Mouse (Mus musculus) brain, embryonic 14.5 days (tissue): Measurements from ENCODE around the gene Aldh3b2. TPM values are rescaled to one million over a fixed set of nuclear protein-coding genes. Genes with fewer than 3 reads are reported as not detected.

ENCODE experiments used
- DNase-seq: peaks from one replicate; pipeline ENCODE4 v3.0.0-alpha.2; 2011; ENCODE audit warnings: low read depth
- CTCF ChIP-seq: fragments of 200-500 bp; IDR thresholded peaks from 2 replicates; pipeline ENCODE4 v1.5.1; 2012; ENCODE audit warnings: inconsistent platforms, mild to moderate bottlenecking, moderate library complexity, borderline replicate concordance; ENCODE audit not compliant: insufficient read depth, insufficient read length; ENCODE audit errors: extremely low read depth
- POLR2A ChIP-seq: fragments of 200-500 bp; IDR thresholded peaks from 2 replicates; pipeline ENCODE4 v1.6.1; 2012; ENCODE audit warnings: mild to moderate bottlenecking, inconsistent platforms, borderline replicate concordance; ENCODE audit not compliant: poor library complexity, insufficient read depth, insufficient read length, severe bottlenecking; ENCODE audit errors: extremely low read depth
- polyA plus RNA-seq: library from polyadenylated mRNA; depleted of rRNA; stranded (reverse); fragments of >200 nt; gene quantifications from 2 replicates; pipeline ENCODE4 v1.2.3, GENCODE M21; 2012

Aldh3b2 gene
- polyA plus RNA-seq, 1 experiment = 1.3 TPM

DNA sequence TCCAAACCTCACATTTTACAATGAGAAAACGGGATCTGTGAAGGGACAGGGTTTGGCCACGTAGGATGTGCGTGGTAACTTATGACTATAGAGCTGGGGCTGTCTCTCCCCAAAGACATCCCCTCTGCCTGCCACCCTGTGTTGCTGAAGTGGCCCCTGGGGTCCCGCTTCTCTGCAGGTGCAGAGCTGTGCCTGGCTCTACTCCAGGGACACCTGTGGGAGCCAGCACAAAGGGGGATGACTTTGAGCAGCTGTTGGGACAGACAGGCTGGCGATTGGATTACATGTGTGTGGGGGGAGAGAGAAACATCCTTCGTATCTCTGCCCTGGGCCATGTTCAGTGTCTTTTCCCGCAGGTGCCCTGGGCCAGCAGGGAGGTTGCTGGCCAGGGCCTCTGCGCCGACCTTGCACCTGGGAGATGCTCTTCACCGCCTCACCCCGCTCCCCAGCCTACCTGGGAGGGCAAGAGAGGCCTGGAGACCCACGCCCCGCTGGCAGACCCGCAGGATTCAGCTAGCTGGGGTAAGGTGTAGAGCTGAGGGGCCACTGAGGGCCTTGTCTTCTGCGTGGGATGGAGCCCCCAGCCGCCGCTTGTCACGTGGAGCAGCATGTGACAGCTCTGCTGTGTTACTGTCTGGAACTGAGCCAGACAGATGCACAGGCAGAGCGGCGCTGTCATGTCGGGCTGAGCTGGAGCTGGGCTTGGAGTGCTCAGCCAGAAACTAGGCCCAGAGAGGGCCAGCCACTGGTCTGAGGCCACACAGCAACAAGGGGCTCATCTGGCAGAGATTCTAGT, 41.7 kb upstream of the Aldh3b2 start:
- no peak for TF ChIP-seq POLR2A
- TF ChIP-seq CTCF = no peak
- DNase-seq = peak; percentile 42

DNA sequence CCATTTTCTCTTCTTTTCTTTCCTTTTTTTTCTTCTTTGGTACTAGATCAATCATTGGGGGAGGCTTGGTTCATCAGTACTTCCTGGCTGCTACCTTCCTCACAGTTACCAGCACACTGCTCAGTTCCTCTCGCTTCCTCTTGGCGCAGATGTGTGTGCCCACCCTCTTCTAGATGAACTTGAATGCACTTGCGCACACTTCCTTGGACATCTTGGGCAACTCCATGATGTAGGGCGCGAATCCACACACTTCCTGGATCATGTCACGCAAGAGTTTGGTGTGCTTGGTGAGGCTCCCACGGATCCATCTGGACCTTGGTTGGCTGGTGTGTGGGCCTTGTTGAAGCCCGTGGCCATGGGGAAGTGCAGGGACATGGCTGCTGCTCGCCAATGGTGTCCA, 40.4 kb upstream of the Aldh3b2 start:
- DNase-seq = no peak
- no peak for TF ChIP-seq CTCF

- DNase-seq = peak; percentile 49
- TF ChIP-seq POLR2A (no peak), CTCF (no peak)
Measured at GRCm38 (mm10) chr19:3935032-3935895, 36.9 kb upstream of the Aldh3b2 start, which contains the start of gene Unc93b1. TSS of gene Unc93b1 (plus strand) at chr19:3935186.

DNA sequence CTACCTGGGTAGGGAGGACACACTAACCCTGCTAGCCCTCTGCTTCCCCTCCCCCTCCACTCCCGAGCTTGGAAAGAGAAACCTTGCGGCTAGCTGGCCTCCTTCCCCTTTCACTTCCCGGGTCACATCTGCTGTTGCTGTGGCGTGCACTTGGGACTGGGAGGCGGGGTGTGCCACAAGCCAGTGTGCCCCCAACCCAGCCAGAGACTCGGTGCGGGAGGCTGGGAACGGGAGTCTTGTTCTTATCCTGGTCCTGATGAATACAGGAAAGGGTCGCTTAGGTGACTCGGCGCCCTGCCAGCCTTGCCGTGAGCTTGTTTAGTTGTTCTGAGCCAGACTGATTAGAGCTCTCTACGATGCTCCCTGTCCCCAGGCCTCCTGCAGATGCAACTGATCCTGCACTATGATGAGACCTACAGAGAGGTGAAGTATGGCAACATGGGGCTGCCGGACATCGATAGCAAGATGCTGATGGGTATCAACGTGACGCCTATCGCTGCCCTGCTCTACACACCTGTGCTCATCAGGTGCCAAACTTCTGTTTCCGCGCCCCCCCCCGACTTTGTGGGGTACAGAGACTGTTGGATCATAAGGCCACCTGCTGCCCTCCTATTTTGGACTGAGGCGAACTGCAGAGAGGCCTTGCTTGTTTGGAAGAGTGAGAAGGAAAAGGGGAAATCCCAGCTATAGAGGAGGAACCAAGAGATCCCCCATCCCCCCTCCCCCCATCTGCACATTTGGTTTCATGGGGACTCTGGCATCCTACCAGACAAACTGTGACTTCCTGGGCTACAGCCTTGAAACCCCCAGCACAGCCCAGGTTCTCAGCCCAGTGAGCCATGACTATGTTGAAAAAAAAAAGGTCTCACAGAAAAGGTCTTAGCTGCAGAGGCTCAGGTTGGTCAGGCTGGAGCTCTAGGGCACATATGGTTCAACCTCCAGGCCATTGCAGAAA, 36.0 kb upstream of the Aldh3b2 start:
- peak; percentile 57 for DNase-seq
- TF ChIP-seq CTCF (no peak), POLR2A (no peak)

DNA sequence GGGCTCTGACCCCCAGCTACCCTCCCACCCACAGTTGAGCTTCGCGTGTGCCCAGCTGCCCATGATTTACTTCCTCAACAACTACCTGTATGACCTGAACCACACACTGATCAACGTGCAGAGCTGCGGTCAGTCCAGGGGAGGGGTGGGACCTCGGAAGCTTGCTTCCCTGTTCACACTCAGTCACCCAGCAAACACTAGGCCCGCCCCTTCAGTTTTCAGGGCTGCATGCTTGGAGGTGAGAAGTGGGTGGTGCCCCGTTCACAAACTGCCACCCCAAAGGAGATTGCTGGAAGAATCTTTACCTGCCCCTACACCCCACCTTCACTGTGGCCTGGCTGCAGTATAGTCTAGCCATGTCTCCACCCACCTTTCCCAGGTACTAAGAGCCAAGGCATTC, 29.8 kb upstream of the Aldh3b2 start:
- no peak for TF ChIP-seq POLR2A
- TF ChIP-seq CTCF = no peak
- DNase-seq = no peak

DNA sequence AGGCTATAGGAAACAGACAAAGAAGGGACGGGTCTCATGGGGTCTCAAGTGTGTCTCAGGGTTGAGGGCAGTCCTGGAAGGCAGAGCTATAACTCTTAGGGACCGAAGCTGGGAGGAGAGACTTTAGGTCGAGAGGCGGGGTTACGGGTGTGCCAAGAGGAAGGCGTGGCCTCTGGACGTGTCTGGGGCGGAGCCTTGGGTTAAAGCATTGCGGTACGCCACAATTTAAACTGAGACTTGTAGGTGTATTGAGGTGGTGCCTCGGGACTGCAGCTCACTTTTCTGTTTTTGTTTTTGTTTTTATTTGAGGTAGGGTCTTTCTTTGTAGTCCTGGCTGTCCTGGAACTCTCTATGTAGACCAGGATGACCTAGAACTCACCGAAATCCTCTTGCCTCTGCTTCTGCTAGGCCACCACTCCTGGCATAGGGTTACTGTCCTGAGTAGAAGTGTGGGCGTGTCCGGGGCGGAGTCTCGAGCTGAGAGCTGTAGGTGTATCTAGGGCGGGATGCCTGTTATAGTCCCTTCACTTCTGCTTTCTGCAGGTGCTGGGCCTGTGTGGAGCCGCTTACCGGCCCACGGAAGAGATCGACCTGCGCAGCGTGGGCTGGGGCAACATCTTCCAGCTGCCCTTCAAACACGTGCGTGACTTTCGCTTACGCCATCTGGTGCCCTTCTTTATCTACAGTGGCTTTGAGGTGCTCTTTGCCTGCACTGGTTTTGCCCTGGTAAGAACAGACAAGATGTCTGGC, 29.0 kb upstream of the Aldh3b2 start:
- no peak for DNase-seq
- TF ChIP-seq CTCF = no peak
- TF ChIP-seq POLR2A = no peak

- TF ChIP-seq CTCF = no peak
- no peak for TF ChIP-seq POLR2A
- no peak for DNase-seq
Measured at GRCm38 (mm10) chr19:3945872-3946564, 26.1 kb upstream of the Aldh3b2 start.

DNA sequence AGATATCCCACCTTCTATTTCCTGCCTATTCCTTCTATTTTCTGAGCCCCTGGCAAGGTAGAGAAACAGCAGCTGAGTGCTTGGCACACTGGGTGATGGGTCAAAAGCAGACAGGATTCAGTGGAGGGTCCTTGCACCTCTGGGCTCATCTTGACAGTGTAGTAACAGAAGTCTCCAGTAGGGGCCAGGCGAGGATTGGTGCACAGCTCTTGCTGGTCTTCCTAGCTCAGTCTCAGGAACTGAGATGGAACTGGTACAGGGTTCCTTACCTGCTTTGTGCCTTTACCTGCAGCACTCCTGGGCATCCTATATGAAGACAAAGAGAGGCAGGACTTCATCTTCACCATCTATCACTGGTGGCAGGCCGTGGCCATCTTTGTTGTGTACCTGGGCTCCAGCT, 25.4 kb upstream of the Aldh3b2 start:
- peak; percentile 75 for DNase-seq
- TF ChIP-seq CTCF = peak; percentile 92
- no peak for TF ChIP-seq POLR2A

- TF ChIP-seq POLR2A = no peak
- TF ChIP-seq CTCF = no peak
- no peak for DNase-seq
Measured at GRCm38 (mm10) chr19:3947813-3948212, 24.3 kb upstream of the Aldh3b2 start.

GRCm38 (mm10) chr19:3948546-3948945, 23.6 kb upstream of the Aldh3b2 start:
- DNase-seq = no peak
- TF ChIP-seq CTCF = no peak
- no peak for TF ChIP-seq POLR2A

DNA sequence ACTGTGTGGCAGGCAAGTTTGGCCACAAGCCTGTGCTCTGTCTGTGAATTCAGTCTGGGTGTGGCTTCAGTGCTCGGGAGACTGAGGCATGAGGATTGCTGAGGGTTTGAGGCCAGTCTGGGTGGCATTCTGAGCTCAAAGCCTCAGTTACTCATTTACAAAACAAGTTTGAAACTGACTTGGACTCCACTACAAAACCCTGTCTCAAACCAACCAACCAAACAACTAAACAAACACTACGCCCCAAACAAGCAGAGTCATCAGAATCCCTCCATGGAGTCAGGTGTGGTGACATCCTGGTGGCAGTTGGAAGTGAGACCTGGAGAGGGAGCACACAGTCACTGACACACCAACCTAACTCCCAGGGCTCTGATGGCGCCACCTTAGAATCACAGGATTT, 21.8 kb upstream of the Aldh3b2 start:
- TF ChIP-seq CTCF (no peak), POLR2A (no peak)
- no peak for DNase-seq
